Mouse (Mus musculus): Measurements from ENCODE around the gene Grhpr. TPM values are rescaled to one million over a fixed set of nuclear protein-coding genes. Genes with fewer than 3 reads are reported as not detected.
"Not testable (repeated sequence)": the region's sequence is repeated elsewhere in the genome, so short reads cannot be mapped to it uniquely, and the experiment has no call there.

Gene Grhpr
- polyA plus RNA-seq, 1 experiment from 2014 or later: 59.0 TPM

DNA sequence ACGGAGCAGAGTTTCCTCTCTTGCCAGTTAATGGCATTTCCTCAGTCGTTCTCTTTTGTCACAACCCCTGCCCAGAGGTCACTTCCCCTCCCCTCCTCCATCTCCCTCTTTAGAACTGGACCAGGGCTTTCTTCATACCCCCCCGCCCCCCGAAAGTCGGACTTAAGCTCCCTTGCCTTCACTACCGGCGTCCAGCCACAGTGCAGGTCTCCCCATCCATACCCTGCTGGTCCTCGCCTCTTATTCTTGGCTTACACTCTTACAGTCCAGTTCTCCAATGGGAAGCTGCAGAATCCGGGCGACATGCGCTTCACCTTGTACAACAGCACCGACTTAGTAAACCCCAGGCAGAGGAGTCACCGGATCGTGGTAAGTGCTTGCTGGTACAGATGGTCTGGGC lies 37.8 kb downstream of the Grhpr start:
- Histone ChIP-seq H3K36me3 (peaks cover 10% of the 10 kb centered on the region; the same call in 1 of the 2 replicates), H3K27ac (replicated peaks) (no peak overlapping the region), H3K4me1 (peaks cover 22% of the 10 kb centered on the region), H3K4me3 (replicated peaks) (peak overlapping the region; percentile 66), H3K27me3 (no peaks in the 10 kb centered on the region), H3K9ac (peak overlapping the region; percentile 41), H3K4me2 (replicated peaks) (peak overlapping the region; percentile 83), H3K9me3 (replicated peaks) (no peaks in the 10 kb centered on the region)
- 1% methylated on average over 14 of the region's 14 CpGs for WGBS
- ATAC-seq (ENCODE audit: insufficient number of reproducible peaks, low FRiP score, low TSS enrichment, low read depth): no peak; the same call in 1 of the 2 replicates

DNA sequence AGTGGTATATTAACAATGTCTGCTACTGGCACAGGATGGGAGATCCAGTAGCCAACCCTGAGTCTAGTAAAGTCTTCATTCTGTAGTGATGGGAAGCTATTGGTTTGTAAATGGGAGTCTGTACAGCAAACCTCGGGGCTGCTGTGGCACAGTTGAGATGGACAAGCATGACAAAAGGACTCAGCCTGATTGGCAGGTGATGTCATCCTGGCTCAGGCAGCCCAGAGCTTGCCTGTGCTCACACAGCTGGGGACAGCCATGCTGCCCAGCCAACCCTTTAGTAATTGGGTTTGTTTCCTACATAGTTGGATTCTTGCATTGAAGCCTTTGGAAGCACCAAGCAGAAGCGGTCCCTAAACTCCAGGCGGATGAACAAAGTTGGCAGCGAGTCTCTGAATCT lies 45.3 kb downstream of the Grhpr start:
- Histone ChIP-seq H3K4me1 (no peaks in the 10 kb centered on the region), H3K4me3 (replicated peaks) (no peak overlapping the region), H3K27me3 (no peaks in the 10 kb centered on the region), H3K4me2 (replicated peaks) (no peak overlapping the region), H3K9ac (no peak overlapping the region), H3K9me3 (replicated peaks) (no peaks in the 10 kb centered on the region), H3K36me3 (peaks cover 60% of the 10 kb centered on the region), H3K27ac (replicated peaks) (no peak overlapping the region)
- 92% methylated on average over 4 of the region's 4 CpGs for WGBS
- ATAC-seq (ENCODE audit: insufficient number of reproducible peaks, low FRiP score, low TSS enrichment, low read depth): no peak

DNA sequence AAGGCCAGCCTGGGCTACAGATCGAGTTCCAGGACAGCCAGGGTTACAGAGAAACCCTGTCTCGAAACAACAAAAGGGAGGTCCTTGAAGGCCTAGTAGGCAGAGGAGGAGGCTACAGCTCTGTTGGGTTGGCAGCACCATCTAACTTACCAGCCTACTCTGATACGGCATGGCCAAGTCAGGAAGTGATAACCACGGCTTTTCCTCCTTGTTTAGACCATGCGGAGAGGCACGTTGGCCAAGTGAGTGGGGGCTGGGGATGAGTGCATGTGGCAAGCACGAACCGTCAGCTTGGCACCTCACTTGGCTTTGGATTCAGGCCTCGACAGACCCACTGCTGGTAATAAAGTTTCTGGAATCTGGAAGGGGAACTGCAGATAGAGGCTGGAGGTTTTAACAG lies 51.4 kb downstream of the Grhpr start:
- no peak for ATAC-seq (ENCODE audit: insufficient number of reproducible peaks, low FRiP score, low TSS enrichment, low read depth)
- Histone ChIP-seq H3K27me3 (no peaks in the 10 kb centered on the region), H3K4me1 (no peaks in the 10 kb centered on the region), H3K9me3 (replicated peaks) (no peaks in the 10 kb centered on the region), H3K4me3 (replicated peaks) (no peak overlapping the region), H3K36me3 (peaks cover 82% of the 10 kb centered on the region), H3K9ac (no peak overlapping the region), H3K4me2 (replicated peaks) (no peak overlapping the region), H3K27ac (replicated peaks) (no peak overlapping the region)
- WGBS: 86% methylated on average over 9 of the region's 9 CpGs

DNA sequence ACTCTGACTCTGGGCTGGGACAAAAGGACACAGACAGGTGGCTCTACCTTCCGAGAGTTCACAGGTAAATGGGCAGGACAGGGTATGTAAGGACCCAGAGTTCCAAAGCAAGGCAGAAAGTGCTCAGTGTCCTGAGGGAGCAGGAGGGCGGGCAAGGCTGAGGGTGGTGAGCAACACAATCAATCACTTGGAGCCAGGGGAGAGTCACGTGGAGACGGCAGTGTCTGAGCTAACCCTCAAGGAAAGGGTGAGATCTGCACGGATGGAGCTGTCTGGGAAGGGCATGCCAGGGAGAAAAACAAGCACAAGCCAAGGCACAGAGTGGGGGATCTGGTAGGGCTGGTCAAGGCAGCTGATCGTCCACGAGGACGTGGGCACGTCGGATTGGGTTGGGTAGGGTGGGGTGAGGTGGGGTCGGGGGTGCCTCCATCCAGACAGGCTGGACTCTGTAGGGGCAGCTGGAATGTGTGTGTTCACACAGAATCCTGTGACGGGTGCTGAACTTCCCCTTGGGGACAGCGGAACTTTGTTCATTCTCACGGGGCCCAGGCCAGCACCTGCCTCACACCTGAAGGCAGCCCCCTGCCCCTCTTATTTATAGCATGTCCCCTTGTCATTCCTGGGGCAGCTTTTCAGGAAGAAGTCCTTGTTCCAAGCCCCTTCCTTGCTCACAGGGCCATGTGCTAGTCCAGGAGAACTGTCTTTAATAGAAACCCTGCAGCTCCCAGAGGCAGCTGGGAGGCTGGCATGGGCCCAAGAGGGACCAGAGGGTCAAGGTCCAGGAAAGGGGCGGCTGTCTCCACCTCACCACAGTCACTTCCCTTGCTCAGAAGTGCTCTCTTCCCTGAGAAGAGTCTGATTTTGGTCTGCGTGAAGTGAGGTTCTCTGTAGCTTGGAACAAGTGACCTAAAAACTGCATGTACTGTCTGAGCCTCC lies 53.8 kb downstream of the Grhpr start:
- Histone ChIP-seq H3K4me3 (replicated peaks) (no peak overlapping the region), H3K36me3 (peaks cover 73% of the 10 kb centered on the region), H3K4me1 (no peaks in the 10 kb centered on the region), H3K9me3 (replicated peaks) (no peaks in the 10 kb centered on the region), H3K27me3 (no peaks in the 10 kb centered on the region), H3K27ac (replicated peaks) (no peak overlapping the region), H3K9ac (no peak overlapping the region), H3K4me2 (replicated peaks) (no peak overlapping the region)
- WGBS: 81% methylated on average over 16 of the region's 16 CpGs
- ATAC-seq (ENCODE audit: insufficient number of reproducible peaks, low FRiP score, low TSS enrichment, low read depth): no peak

DNA sequence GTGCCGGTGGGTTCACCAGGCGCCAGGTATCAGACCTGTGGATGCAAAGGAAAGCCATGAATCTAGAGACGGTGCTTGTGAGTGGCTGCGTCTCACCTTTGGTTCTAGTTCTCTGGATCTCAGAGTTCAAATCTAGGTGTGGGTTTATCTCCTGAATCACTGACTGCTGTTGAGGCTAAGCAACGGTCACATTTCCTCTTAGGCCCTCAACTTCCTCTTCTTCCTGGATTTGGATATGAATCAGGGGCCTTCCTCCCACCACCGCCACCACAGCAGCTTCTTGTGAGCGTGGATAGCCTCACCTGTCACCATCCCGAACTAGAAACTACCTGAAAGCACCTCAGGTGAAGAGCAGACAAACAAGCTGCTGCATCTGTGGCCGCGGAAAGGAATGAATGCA lies 54.9 kb downstream of the Grhpr start:
- H3K27me3 ChIP-seq: no peaks in the 10 kb centered on the region
- H3K27ac ChIP-seq (replicated peaks): no peak overlapping the region
- no peak overlapping the region for H3K9ac ChIP-seq
- peaks cover 72% of the 10 kb centered on the region for H3K36me3 ChIP-seq
- no peak overlapping the region for H3K4me3 ChIP-seq (replicated peaks)
- no peaks in the 10 kb centered on the region for H3K4me1 ChIP-seq
- H3K9me3 ChIP-seq (replicated peaks): no peaks in the 10 kb centered on the region
- 90% methylated on average over 10 of the region's 10 CpGs for WGBS
- no peak overlapping the region for H3K4me2 ChIP-seq (replicated peaks)
- no peak for ATAC-seq (ENCODE audit: insufficient number of reproducible peaks, low FRiP score, low TSS enrichment, low read depth)

DNA sequence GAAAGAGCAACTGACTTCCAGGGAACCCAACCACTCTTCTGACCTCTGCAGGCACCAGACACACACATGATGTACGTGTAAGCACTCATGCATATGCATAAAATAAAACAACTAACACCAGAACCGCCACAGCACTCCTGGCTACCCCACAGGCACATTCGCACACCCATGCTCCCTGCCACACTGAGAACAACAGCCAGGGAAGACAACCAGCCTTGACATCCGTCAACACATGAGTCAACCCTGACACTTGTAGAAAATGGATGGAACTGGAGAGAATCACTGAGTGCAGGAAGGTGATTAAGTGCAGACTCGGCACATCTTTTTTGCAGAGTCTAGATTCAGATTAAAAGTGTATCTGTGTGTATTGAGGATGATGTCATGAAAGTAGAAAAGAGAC lies 55.4 kb downstream of the Grhpr start:
- Histone ChIP-seq H3K4me2 (replicated peaks) (no peak overlapping the region), H3K4me1 (no peaks in the 10 kb centered on the region), H3K27ac (replicated peaks) (no peak overlapping the region), H3K27me3 (no peaks in the 10 kb centered on the region), H3K36me3 (peaks cover 74% of the 10 kb centered on the region), H3K4me3 (replicated peaks) (no peak overlapping the region), H3K9ac (no peak overlapping the region), H3K9me3 (replicated peaks) (no peaks in the 10 kb centered on the region)
- 76% methylated on average over 5 of the region's 5 CpGs for WGBS
- ATAC-seq (ENCODE audit: insufficient number of reproducible peaks, low FRiP score, low TSS enrichment, low read depth): no peak

DNA sequence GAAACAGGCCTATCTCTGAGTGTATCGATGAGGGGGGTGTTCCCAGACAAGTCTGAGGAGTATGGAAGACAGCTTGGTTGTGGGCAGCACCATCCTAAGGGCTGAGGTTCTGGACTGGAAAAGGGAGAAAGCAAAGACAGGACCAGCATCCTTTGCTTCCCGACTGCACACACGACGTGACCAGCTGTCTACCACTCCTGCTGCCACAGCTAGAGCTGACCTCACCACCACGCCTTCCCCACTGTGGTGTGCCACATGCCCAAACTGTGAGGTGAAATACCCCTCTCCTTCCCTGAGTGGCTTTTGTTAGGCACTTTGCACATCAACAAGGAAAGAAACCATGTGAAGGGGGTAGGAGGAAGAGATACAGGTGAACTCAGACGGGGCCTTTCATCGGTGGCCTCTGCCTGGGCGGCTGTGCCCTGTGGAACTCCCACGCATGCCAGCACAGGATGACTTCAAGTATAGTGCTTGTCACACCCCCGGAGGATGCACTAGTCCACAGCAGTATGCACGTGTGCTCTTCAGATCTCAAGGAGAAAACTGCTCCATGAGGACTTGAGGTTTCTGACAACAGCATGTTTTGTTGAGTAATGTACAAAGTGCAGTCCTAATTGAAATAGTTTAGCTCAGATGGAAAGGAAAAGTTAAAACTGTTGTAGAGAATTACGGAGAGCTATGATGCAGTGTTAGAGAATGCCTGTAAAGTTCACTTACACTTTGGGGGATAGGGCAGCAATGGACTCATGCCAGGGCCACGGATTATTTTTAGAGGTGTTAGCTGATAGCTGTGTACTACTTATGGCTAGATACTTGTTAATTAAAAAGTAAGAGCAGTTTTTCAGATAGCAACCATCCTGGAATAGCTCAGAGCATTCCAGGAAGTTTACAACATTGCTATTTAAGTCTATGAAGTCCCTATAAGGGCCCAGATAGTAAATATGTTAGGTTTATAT lies 56.5 kb downstream of the Grhpr start:
- ATAC-seq (ENCODE audit: insufficient number of reproducible peaks, low FRiP score, low TSS enrichment, low read depth): no peak
- Histone ChIP-seq H3K27me3 (no peaks in the 10 kb centered on the region), H3K36me3 (peaks cover 68% of the 10 kb centered on the region), H3K9me3 (replicated peaks) (no peaks in the 10 kb centered on the region), H3K4me1 (no peaks in the 10 kb centered on the region), H3K4me2 (replicated peaks) (no peak overlapping the region), H3K27ac (replicated peaks) (no peak overlapping the region), H3K4me3 (replicated peaks) (no peak overlapping the region), H3K9ac (no peak overlapping the region)
- 90% methylated on average over 13 of the region's 13 CpGs for WGBS

DNA sequence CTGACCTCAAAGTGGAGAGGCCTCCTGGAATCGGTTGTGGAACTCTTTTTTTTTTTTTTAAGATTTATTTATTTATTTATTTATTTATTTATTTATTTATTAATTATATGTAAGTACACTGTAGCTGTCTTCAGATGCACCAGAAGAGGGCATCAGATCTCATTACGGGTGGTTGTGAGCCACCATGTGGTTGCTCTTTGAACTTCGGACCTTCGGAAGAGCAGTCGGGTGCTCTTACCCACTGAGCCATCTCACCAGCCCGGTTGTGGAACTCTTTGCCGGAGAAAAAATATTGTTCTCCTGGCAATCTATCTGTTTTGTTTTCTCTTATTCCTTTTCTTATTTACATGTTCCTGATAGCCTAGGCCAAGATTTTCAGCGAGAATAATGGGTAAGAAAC lies 57.7 kb downstream of the Grhpr start:
- ATAC-seq (ENCODE audit: insufficient number of reproducible peaks, low FRiP score, low TSS enrichment, low read depth): not testable (repeated sequence)
- peaks cover 68% of the 10 kb centered on the region for H3K36me3 ChIP-seq

DNA sequence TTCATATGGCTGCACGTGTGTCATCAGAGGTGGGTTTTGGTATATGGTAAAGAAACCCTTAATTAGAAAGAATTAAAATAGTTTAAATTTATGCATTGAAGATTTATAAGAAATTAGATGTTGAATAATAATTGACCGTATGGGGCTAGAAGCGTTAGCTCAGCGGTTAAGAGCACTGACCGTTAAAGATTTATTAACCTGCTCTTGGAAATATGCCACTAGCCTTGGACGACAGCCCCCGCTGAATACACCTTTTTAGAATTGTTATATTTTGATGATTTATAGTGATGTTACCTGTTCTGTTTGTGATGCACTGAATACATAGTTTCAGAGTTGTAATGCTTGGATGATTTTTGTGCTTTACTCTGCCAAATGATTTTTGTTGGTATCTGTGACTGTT lies 58.4 kb downstream of the Grhpr start:
- not testable (repeated sequence) for H3K4me1 ChIP-seq; H3K27me3 ChIP-seq; H3K4me2 ChIP-seq (replicated peaks); H3K9ac ChIP-seq; ATAC-seq (ENCODE audit: insufficient number of reproducible peaks, low FRiP score, low TSS enrichment, low read depth); H3K9me3 ChIP-seq (replicated peaks); H3K4me3 ChIP-seq (replicated peaks); H3K27ac ChIP-seq (replicated peaks)
- 91% methylated on average over 7 of the region's 7 CpGs for WGBS
- peaks cover 68% of the 10 kb centered on the region for H3K36me3 ChIP-seq

More for the DNA sequence above, 57.7 kb downstream of the Grhpr start:
- 65% methylated on average over 8 of the region's 8 CpGs for WGBS
- not testable (repeated sequence) for H3K9ac ChIP-seq; H3K27ac ChIP-seq (replicated peaks); H3K4me3 ChIP-seq (replicated peaks); H3K9me3 ChIP-seq (replicated peaks); H3K4me1 ChIP-seq; H3K27me3 ChIP-seq; H3K4me2 ChIP-seq (replicated peaks)

Data from embryonic facial prominence, embryonic 15.5 days (tissue).